Mouse (Mus musculus): ENCODE measurements around the gene Sec16b.

DNA sequence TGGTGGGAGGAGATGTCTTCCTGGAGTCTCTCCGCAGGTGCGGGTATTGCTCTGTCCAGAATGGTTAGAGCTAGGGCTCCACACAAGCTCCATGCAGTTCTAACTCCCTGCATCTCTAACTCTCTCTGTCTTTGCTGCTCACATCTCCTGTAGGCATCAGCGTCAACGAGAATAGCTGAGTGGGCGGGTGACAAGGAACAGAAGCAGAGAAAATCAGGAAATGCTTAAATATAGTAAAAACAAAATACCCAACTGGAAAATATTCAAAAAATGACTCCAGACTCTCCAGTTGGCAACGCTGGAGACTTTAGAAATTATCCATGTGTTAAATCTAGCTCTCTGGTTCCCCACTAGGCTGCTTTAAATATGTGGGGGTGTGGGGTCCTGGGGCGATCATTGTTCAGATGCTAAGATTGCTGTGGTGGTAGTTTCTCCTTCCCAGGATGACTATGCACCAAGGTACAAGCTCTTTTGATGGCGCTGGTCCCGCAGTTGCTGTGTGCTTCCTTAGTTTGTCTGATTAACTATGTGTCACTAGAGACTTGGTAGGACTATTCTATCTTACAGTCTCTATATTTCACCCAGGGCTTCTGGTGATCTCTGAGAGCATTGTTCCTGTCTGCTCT is 35.7 kb upstream of the Sec16b start:
- TF ChIP-seq GATA1 (IDR thresholded peaks at IDR 0.05; ENCODE audit: borderline replicate concordance, low read length) (no peak), FLI1 (IDR thresholded peaks at IDR 0.05; ENCODE audit: low read length) (no peak)
